Mouse (Mus musculus): Measurements from ENCODE around the gene Papss1.

Papss1 gene

DNA sequence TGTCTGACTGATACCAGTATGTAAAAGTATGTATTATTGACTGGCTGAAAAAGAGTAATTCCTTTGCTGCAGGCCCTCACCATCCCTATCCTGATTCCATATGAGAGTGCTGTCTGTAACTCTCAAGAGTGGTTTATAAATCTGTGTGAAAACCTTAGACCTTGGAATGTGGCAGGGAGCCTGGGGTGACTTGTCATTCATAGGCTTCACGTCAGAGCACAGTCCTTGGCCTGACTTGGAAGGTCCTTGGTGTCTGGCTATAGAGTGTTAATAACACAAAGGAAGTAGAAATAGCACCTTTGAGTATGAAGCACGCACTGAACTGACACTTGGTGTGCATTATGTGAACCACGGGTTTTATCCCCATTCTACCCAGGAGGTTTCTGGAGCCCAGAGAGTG, 64.4 kb downstream of the Papss1 start:
- in situ Hi-C loops (cut with MboI, MseI), result no loop called here

DNA sequence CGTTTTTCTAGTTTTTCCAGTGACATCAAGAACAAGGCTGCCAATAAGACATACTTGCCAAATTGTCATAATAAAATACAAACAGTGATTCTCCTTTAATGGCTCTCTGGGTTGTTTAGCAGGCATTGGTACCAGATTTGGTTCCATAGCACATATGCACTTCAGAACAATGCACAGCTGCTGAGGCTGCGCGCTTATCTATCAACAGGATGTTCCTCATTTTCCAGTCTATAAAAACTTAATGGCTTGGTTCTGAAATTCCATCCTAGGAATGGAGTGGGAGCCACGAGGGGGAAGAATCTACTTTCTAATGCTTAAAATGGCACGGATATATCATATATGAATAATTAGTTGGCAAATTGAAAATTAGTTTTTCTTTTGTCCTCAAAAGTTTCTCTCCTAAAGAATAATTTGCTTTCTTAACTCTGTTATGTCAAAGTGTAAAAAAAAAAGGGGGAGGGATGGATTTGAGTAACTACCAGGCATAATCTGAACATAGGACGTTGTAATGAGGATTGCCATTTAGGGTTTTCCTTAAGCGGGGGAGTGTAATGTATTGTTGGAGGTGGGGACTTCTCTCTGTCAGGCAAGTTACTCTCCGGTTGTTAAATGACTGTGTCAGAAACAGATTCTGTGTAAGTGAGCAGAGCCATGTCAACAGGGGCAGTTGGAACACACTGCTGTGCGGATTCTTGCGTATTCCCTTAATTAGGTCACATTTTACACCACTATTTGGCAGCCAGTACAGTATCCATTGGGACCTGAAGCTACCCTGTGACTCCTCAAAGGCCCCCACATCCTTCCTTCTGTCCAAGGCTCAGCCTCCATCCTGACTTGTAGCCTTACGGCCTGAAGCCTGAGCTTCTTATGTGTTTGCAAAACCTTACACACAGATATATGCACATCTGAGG, 66.1 kb downstream of the Papss1 start:
- in situ Hi-C loops (cut with MboI, MseI), result no loop called here

DNA sequence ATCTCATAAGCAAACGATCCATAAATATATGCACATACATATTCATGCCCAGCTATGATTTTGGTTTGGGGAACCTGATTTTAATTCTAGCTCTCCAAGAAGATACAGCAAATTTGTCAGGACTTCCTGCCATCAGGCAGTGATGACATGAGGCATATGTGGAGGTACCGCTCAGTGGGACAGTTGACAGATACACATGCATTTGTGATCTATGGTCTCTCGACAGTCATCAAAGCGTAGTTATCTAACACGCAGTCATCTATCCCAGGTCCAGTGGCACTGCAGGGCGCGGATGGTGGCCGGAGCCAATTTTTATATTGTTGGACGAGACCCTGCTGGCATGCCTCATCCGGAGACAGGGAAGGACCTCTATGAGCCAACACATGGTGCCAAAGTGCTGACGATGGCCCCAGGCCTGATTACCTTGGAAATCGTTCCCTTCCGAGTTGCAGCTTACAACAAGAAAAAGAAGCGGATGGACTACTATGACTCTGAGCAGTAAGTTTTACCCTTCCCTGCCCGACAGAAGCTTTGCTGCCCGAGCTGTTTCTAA, 66.8 kb downstream of the Papss1 start:
- in situ Hi-C loops (cut with MboI, MseI), result no loop called here

DNA sequence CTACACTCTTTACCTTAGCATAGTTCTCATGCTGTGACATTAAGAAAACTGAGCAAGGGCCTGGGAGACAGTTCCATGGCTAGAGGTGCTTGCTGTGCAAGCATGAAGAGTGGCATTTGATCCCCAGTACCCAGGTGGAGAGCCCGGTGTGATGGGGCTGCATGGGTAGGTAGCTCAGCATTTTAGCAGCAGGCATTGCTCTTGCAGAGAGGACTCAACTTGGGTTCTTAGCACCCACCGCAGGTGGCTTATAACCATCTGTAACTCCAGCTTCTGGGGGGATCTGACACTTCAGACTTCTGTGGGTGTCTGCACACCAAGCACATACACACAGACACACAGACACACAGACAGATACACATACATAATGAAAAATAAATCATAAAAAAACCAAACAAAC, 69.5 kb downstream of the Papss1 start:
- in situ Hi-C loops (cut with MboI, MseI), result no loop called here

DNA sequence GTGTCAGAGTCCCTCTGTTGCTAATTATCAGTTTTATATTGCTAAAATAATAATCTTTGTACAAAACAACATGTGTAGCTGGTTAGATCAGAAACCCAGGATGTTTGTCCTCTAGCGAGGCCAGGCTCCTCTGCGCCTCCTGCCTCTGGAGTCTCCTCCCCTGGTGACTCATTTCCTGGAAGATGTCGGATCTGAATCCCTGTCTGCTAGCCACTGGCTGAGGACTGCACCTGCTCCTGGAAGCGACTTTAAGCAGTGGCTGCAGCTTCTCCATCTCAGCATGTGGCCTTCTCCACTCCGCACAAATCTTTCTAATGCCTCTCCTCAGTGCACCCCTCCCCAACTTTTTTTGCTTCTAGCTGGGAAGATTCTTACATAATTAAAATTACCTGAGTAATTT, 71.6 kb downstream of the Papss1 start:
- in situ Hi-C loops (cut with MboI, MseI), result no loop called here

DNA sequence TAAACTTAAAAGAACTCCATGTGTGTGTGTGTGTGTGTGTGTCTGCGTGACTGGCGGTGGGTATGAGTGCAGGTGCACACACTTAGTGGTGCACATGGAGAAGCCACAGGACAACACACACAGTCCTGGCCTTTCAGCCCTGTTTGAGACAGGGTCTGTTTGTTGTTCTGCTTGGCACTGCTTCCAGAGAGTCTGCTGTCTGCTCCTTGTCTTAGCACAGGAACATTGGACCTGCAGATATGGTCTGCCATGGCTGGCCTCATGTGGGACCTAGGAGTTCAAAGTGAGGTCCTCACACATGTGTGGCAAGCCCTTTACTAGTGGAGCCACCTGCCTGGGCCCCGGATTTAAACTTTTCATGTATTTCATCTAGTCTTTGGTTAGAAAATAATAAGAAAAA, 72.4 kb downstream of the Papss1 start:
- in situ Hi-C loops (cut with MboI, MseI), result no loop called here

- in situ Hi-C loops (cut with MboI, MseI), result no loop called here
Measured at GRCm38 (mm10) chr3:131637664-131638063, 73.1 kb downstream of the Papss1 start.

DNA sequence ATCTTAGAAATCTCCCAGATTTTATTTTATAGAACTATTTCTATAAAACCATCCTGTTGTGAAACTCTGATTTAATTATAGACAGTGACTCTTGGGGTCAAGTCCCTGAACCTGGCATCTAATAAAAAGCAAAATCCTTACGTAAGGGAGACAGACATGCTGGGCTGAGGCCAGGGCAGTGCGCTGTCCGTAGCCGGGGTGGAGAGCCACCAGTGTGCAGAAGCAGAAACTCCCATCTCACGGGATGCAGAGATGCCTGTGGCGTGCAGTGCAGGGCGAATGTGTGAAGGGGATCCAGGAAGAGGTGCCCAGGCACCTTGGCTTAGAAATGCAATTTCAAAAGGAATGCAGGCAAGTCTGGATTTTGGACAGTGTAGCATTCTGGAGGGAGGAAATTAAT, 73.6 kb downstream of the Papss1 start:
- in situ Hi-C loops (cut with MboI, MseI), result no loop called here

GRCm38 (mm10) chr3:131642681-131643292, 78.2 kb downstream of the Papss1 start:
- in situ Hi-C loops (cut with MboI, MseI), result no loop called here

DNA sequence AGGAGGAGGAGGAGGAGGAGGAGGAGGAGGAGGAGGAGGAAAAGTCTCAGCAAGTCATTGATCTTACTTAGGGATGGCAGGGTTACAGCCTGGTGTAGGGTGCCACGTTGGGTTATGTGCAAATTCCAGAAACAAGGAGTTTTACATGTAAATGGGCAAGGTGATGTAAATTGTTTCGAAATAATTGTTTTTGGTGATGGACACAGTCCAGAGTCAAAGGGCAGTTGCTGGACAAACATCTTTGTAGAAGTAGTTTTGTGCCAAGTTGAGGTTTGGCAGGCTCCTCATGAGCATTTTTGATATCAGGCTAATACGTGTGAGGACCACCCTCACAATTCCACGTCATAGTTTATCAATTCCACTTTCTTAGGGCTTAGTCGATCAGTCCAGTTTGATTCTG, 80.6 kb downstream of the Papss1 start:
- in situ Hi-C loops (cut with MboI, MseI), result no loop called here

DNA sequence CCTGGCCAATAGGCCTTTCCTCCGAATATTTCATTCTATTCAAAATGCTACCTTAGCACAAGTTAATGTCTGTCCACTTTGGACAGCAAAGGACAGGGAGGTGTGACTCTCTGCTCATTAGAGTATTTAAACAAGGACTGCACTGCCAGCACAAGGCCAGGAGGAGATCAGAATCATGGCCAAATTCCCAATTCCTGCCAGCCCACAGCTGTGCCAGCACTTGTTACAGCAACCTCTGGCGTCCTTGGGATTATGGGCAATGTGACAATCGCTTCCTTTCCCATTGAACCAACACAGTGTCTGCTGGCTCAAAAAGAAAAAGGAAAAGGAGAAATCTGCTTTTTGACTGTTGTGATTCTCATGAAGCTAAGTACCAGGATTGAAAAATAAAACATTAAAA, 89.8 kb downstream of the Papss1 start:
- in situ Hi-C loops (cut with MboI, MseI), result no loop called here

- in situ Hi-C loops (cut with MboI, MseI), result no loop called here
Measured at GRCm38 (mm10) chr3:131656032-131656431, 91.5 kb downstream of the Papss1 start.

GRCm38 (mm10) chr3:131660126-131660525, 95.6 kb downstream of the Papss1 start:
- in situ Hi-C loops (cut with MboI, MseI), result loop anchor here in 1 of 2 experiments (10.0 kb wide), 1 partner anchor 1465 kb away; no protein-coding TSS in a partner anchor

- in situ Hi-C loops (cut with MboI, MseI), result loop anchor here in 1 of 2 experiments (10.0 kb wide), 1 partner anchor 1464 kb away; no protein-coding TSS in a partner anchor
Measured at GRCm38 (mm10) chr3:131660629-131661028, 96.1 kb downstream of the Papss1 start.

DNA sequence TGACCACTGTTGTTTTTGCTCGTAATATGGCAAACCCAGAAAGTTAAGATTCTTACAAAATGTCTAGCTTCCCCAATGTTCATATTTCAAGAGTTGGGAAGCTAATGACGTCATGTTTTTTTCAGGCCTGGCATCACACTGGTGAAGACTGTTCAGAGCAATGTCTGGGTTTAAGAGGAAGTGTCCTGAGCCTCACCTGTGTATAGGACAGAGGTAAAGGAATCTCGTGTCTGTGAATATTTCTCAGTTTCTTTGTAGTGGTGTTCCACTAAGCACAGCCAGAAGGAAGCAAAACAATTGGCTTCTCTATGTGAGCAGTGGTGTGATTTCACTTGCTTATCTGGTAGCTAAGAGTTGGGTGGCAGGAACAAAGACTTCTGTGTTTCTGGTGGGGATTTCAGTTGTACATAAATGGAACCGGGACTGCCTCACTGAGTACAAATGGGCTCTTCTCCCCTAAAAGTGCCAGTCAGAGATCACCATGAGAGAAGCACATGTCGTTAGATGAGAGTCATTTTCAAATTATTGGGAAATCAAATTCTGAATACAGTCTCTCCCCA, 98.1 kb downstream of the Papss1 start:
- in situ Hi-C loops (cut with MboI, MseI), result loop anchor here in 1 of 2 experiments (10.0 kb wide), 1 partner anchor 1462 kb away; no protein-coding TSS in a partner anchor

DNA sequence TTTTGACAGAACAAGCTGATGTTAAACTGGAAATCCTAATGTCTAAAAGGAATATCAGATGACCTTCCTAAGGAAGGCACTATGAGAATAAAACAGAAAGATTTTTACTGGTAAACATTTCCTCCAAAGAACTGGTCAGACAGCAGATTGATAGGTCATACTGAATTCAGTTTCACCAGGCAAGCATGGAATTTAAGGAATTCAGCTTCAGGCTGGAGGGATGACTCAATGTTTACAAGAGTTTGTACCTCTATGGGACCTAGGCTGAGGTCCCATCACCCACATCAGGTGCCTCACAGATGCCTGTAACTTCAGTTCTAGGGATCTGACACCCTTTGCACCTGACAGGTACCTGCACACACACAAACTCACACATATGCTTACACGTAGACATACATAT, 105.3 kb downstream of the Papss1 start:
- in situ Hi-C loops (cut with MboI, MseI), result loop anchor here in 1 of 2 experiments (10.0 kb wide), 1 partner anchor 1455 kb away; no protein-coding TSS in a partner anchor

DNA sequence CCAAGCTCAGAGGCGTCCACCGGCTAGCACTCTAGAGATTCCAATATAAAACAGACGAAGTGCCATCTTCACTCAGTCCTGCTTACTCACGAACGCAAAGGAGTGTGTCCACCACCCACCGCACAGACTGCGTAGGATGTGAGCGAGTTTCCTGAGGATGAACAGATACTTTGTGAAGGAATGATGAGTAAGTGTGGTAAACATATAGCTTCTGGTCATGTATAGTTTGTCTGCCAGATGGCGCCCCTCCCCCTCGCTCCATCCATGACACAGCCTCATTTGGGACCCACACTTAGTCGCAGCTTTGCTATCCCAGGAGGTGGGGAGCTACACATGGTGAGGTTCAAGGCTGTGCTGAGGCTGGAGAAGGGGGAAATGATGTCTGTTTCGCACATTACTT, 121.5 kb downstream of the Papss1 start:
- in situ Hi-C loops (cut with MboI, MseI), result no loop called here

GRCm38 (mm10) chr3:131689949-131690348, 125.4 kb downstream of the Papss1 start:
- in situ Hi-C loops (cut with MboI, MseI), result no loop called here

DNA sequence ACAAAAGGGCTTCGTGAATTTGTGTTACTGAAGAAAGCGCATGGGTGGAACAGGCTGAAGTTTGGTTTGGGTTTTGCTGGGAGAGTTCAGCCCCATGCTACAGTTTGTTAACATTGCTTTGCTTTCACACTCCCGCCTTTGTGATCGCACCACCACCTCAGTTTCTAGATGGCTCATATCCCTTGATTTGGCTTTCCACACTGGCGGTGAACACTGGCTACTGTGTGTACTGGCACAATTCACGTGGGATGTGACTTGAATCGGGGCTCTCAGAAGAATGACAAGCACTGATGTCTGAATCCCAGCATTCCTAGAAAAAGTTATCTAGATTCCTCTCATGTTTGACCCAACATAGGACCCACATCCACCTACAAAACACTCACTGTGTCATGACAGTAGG, 126.0 kb downstream of the Papss1 start:
- in situ Hi-C loops (cut with MboI, MseI), result no loop called here

DNA sequence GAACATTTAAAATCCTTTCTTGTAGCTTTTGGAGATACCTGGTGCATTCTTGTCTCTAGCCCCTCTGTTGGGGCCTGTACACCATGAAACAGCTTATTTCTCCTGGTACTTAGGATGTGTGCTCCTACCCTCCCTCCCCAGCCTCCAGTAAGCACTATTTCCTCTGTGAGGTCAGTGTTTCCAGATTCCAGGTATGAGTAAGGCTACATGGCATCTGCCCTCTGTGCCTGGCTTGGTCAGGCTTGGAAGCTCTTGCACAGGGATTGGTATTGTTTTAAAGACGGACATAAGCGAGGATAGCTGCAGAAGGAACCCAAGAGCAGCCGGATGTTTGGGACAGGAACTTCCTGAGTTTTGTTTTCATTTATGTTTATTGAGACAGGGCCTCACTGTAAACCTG, 126.6 kb downstream of the Papss1 start:
- in situ Hi-C loops (cut with MboI, MseI), result no loop called here
